Mouse (Mus musculus) heart, adult 11 months (tissue): ENCODE measurements at regions not wholly inside any gene's neighbourhood (a gene's known extent, or its start where the extent isn't known, plus 50 kb on each side); places are given as distances from the start of the nearest gene placed in this dataset.

Experiments used
- DNase-seq: peaks from one replicate; pipeline ENCODE4 v3.0.0; 2022

- no peak for DNase-seq
Observed at GRCm38 (mm10) chr5:80484676-80485075, 535.3 kb upstream of the Adgrl3 start.

GRCm38 (mm10) chr5:80488332-80488731 is 531.6 kb upstream of the Adgrl3 start:
- DNase-seq = no peak

GRCm38 (mm10) chr5:80508672-80509071 is 511.3 kb upstream of the Adgrl3 start:
- DNase-seq = no peak

DNA sequence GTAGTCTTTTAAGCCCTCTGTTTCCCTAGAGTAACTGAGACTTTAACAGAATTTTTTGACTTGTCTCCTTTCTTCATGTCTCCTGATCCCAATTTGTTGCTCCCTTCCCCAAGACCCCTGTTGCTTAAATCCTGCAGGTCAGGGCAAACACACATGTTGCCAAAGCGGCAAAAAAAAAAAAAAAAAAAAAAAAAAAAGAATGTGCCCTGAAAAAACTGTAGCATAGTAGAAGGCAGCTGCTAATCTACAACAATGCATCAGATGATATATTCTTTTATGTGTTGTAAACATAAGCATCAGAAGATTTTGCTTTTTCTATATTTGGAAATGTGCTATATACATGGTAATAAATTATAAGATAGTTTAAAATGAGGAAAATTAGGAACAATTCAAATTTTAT is 479.9 kb upstream of the Adgrl3 start:
- DNase-seq = no peak

GRCm38 (mm10) chr5:80551673-80552072 is 468.3 kb upstream of the Adgrl3 start:
- peak; percentile 42 for DNase-seq

DNA sequence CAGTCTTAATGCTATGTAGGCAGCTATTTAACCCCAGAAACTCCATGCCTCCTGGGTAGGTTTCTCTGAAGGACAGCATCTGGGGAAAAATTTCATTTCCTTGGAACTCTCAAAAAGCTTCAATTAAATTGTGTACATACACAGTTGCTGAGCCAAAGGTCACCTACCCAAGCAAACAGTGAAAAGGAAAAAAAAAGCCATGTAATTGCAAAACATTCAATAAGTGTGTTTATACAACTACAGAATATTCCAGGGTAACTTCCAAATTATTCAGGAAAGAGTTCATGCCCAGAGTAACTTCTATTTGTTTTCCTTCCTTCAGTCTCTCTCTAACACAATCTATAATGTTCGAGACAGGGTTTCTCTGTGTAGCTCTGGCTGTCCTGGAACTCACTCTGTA is 441.2 kb upstream of the Adgrl3 start:
- DNase-seq = no peak

- no peak for DNase-seq
Observed at GRCm38 (mm10) chr5:80611571-80611970, 408.4 kb upstream of the Adgrl3 start.

- peak; percentile 66 for DNase-seq
Observed at GRCm38 (mm10) chr5:80627225-80627624, 392.7 kb upstream of the Adgrl3 start.

GRCm38 (mm10) chr5:80659043-80659442 is 360.9 kb upstream of the Adgrl3 start:
- no peak for DNase-seq

DNA sequence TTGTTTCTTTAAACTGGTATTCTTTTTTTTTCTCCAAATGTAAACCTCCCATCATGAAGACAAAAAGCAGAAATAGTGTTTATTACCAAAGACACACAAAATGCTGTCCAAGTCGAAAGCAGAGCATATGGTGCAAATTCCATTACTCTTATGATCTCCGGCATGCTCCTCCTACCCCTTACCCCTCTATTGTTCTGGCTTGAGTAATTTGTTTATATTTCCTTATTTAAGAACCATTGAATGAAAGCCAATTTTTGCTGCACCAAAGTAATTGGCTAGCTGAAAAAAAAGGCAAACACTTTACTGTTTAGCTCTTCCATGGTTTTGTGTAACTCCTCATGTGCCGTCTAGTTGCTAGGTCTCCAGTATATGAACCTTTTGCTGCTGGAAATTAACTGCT is 360.4 kb upstream of the Adgrl3 start:
- no peak for DNase-seq

- no peak for DNase-seq
Observed at GRCm38 (mm10) chr5:80670258-80670947, 349.5 kb upstream of the Adgrl3 start.

GRCm38 (mm10) chr5:80683431-80683830 is 336.5 kb upstream of the Adgrl3 start:
- no peak for DNase-seq

GRCm38 (mm10) chr5:80700848-80701247 is 319.1 kb upstream of the Adgrl3 start:
- DNase-seq = no peak

DNA sequence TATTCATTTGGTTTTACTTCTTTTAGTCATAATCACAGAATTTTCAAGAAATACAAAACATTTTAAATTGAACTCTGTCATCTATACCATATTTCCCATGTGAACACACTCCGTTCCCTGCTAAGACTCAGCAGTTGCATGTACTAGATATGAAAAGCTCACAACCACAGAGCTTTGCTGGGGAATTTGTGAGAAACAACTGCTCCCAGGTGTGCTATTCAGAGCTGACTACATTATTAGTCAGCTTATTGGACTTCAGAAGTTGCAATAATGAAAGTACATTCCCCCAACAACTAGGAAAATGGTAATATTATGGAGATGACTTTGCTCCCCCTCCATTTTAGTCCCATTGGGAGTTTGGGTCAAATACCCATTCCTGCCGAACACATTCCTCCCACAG is 315.2 kb upstream of the Adgrl3 start:
- DNase-seq = no peak

DNA sequence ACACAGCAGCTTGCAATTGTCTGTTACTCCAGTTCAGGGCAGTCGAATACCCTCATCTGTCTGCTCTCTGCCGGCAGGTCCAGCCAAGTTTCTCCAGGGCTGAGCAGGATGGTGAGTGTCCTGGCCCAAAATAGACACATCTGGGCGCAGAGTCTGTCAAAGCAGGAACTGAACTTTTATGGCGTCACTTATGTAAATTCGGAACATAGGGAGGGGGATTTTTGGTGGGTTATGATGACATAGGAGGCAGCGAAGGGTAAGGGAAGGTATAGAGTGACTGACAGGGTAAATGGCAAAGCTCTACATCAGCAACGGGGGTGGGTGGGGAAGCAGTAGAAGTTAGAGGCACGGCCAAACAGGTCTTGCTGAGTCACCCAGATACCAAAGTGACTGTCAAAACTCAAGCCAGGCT is 313.3 kb upstream of the Adgrl3 start:
- peak; percentile 95 for DNase-seq
